Mouse (Mus musculus) CH12.LX (cell line): Measurements from ENCODE around the gene Tspan10.

Experiments
- BHLHE40 ChIP-seq: IDR thresholded peaks from 2 replicates; pipeline ENCODE4 v1.6.1; 2011; ENCODE audit warnings: mild to moderate bottlenecking, low read depth, low read length, improper control_type of control experiment
- CHD1 ChIP-seq: IDR thresholded peaks from 2 replicates; pipeline ENCODE4 v1.6.1; 2012; ENCODE audit warnings: low read depth, low read length, improper control_type of control experiment, inconsistent platforms
- CTCF ChIP-seq, 2 experiments: IDR thresholded peaks in 1 of 2; conservative IDR thresholded peaks in 1 of 2; 2 replicates each; pipeline ENCODE4 v1.5.1; 2011 to 2012; ENCODE audit warnings: low read depth in 2 of 2, low read length in 2 of 2, improper control_type of control experiment in 1 of 2, inconsistent platforms in 1 of 2, mild to moderate bottlenecking in 1 of 2, moderate library complexity in 1 of 2
- EP300 ChIP-seq: IDR thresholded peaks from 2 replicates; pipeline ENCODE4 v1.6.1; 2011; ENCODE audit warnings: low read length, improper control_type of control experiment
- ETS1 ChIP-seq: conservative IDR thresholded peaks from 2 replicates; pipeline ENCODE4 v1.6.1; 2012; ENCODE audit warnings: low read depth, mild to moderate bottlenecking, inconsistent platforms, low read length, improper control_type of control experiment, moderate library complexity
- GABPA ChIP-seq: IDR thresholded peaks from 2 replicates; pipeline ENCODE4 v1.6.1; 2012; ENCODE audit warnings: low read depth, low read length, improper control_type of control experiment, inconsistent platforms; ENCODE audit not compliant: insufficient replicate concordance
- MAX ChIP-seq: IDR thresholded peaks from 2 replicates; pipeline ENCODE4 v1.6.1; 2011; ENCODE audit warnings: low read length, improper control_type of control experiment
- POLR2A ChIP-seq: IDR thresholded peaks from 2 replicates; pipeline ENCODE4 v1.6.1; 2011; ENCODE audit warnings: low read depth, mild to moderate bottlenecking, improper control_type of control experiment, low read length
- POLR2AphosphoS2 ChIP-seq: IDR thresholded peaks from 2 replicates; pipeline ENCODE4 v1.6.1; 2011; ENCODE audit warnings: low read depth, low read length, improper control_type of control experiment
- TBP ChIP-seq: conservative IDR thresholded peaks from 2 replicates; pipeline ENCODE4 v1.6.1; 2011; ENCODE audit warnings: low read depth, low read length, improper control_type of control experiment
- USF1 ChIP-seq: IDR thresholded peaks from 2 replicates; pipeline ENCODE4 v1.6.1; 2014; ENCODE audit warnings: low read depth, mild to moderate bottlenecking, inconsistent platforms, low read length, improper control_type of control experiment
- USF2 ChIP-seq: conservative IDR thresholded peaks from 2 replicates; pipeline ENCODE4 v1.6.1; 2011; ENCODE audit warnings: low read depth, low read length, improper control_type of control experiment
- ZMIZ1 ChIP-seq: IDR thresholded peaks from 2 replicates; pipeline ENCODE4 v1.6.1; 2012; ENCODE audit warnings: low read depth, mild to moderate bottlenecking, inconsistent platforms, low read length, improper control_type of control experiment
- ZNF384 ChIP-seq: IDR thresholded peaks from 2 replicates; pipeline ENCODE4 v1.6.1; 2012; ENCODE audit warnings: low read depth, low read length, improper control_type of control experiment, inconsistent platforms

GRCm38 (mm10) chr11:120453306-120453705 is 10.9 kb downstream of the Tspan10 start, which contains the start of gene Pde6g:
- TF ChIP-seq TBP (no peak), EP300 (no peak), GABPA (no peak), CTCF (conservative IDR thresholded peaks at IDR 0.05 in 1 of 2, IDR thresholded peaks at IDR 0.05 in 1 of 2; ENCODE audit: low read depth in 2 of 2, low read length in 2 of 2) (no peak), ZMIZ1 (no peak), BHLHE40 (no peak), CHD1 (no peak), POLR2A (no peak), USF2 (no peak), MAX (no peak), USF1 (no peak), ETS1 (no peak), ZNF384 (no peak), POLR2AphosphoS2 (no peak)
